Mouse (Mus musculus) B cell, adult 2 months (primary cell): ENCODE data around the gene Eif5.

ENCODE experiments used
- DNase-seq, 2 experiments: peaks; one replicate each; pipeline ENCODE4 v3.0.0; 2022

Gene Eif5

GRCm38 (mm10) chr12:111568836-111569235, 31.0 kb downstream of the Eif5 start:
- DNase-seq, result no peak

- peak in 1 of 2 experiments; percentile 27 for DNase-seq
These were observed 34.6 kb downstream of the Eif5 start for GRCm38 (mm10) chr12:111572406-111572805.

GRCm38 (mm10) chr12:111573315-111573714, 35.5 kb downstream of the Eif5 start:
- no peak for DNase-seq

GRCm38 (mm10) chr12:111574074-111574886, 36.5 kb downstream of the Eif5 start, which contains the start of gene Mark3:
Mark3 (plus strand) TSS chr12:111574523.
- DNase-seq, result peak; percentile 94 to 95

GRCm38 (mm10) chr12:111574887-111575838, 37.3 kb downstream of the Eif5 start:
- DNase-seq, result peak; percentile 32 to 33

- DNase-seq, result no peak
These were observed 45.2 kb downstream of the Eif5 start for GRCm38 (mm10) chr12:111583058-111583457.

GRCm38 (mm10) chr12:111584401-111584800, 46.6 kb downstream of the Eif5 start:
- no peak for DNase-seq

GRCm38 (mm10) chr12:111587252-111587651, 49.4 kb downstream of the Eif5 start:
- DNase-seq, result no peak

GRCm38 (mm10) chr12:111592407-111593021, 54.7 kb downstream of the Eif5 start:
- peak in 1 of 2 experiments; percentile 13 for DNase-seq

- DNase-seq, result no peak
These were observed 56.0 kb downstream of the Eif5 start for GRCm38 (mm10) chr12:111593775-111594174.
